Mouse (Mus musculus) natural killer cell, adult 2 months (primary cell): ENCODE data around the gene Smoc1.

Experiments used
- DNase-seq, 2 experiments: peaks; one replicate each; pipeline ENCODE4 v3.0.0; 2022; ENCODE audit warnings: low spot score in 2 of 2

Gene Smoc1

DNA sequence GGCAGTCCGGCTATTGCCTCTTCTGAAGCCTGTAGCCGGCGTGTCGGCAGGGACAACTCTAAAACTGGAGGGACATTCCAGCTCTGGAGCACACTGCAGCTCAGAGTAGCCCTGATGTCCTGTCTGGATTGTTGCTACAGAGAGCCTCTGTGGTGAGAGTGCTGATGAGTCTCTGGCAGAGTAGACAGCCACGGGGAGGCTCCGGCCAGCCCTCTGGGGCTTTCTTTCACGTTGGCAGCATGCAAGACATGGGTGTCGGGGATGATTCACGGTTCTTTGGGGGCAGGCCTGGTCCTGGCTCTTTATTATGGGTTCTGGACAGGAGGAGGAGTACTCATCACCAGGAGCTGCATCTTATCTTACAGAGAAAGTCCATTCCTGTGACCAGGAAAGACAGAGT is 140.5 kb downstream of the Smoc1 start:
- no peak for DNase-seq

GRCm38 (mm10) chr12:81168031-81168430 is 141.4 kb downstream of the Smoc1 start:
- no peak for DNase-seq

- no peak for DNase-seq
Measured at GRCm38 (mm10) chr12:81168494-81168893, 141.9 kb downstream of the Smoc1 start.

DNA sequence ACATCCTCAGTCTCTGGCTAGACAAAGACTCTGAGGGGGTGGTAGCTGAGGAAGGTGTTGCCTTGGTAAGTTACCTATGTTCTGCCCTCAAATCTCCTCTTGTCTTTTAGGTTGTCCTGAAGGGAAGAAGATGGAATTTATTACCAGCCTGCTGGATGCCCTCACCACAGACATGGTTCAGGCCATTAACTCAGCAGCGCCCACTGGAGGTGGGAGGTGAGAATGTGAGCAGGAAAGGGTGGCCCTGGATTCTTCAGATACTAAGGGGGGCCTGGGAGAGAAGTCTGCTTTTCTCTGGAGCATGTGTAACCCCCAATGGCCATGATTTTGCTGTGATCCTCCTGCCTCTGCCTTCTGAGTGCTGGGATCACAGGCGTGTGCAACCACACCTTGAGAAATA is 143.5 kb downstream of the Smoc1 start:
- DNase-seq, result no peak

- DNase-seq, result no peak
Measured at GRCm38 (mm10) chr12:81173011-81173410, 146.4 kb downstream of the Smoc1 start.

- no peak for DNase-seq
Measured at GRCm38 (mm10) chr12:81173893-81174292, 147.3 kb downstream of the Smoc1 start.

DNA sequence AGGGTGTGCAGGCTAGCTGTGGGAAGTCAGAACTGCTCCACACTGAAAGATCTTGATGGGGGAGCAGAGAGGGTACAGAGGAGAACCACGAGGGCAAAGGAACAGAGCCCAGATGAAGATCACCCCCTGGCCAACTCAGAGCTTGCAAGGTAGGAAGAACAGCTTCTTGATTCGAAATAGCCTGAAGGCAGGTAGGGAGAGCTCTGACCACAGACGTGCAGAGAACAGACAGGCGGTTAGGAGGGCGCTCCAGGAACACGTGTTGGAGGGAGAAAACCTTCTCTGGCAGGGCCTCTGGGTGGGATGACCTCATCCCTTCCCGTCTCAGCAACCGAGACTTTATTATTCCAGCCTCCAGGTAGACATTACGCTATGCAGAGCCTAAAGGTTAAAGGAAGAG is 148.6 kb downstream of the Smoc1 start:
- DNase-seq, result no peak

DNA sequence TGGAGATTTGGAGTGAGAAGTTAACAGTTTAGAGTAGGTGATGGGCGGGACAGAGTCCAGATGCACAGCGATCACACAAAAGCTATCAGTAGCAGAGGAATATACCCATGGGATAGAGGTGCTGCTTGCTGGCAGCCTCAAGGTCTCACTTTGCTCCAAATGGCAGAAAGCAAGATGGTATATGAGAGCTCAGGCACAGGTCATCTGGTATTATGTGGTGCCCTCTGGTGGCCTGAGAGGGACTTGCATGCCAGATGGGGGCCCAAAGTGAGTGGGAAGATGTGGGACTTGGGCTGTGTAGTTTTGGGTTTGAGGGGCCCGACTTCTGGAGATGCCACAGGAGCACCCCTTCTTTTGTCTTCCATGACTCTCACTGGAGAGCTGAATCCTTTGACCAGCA is 155.5 kb downstream of the Smoc1 start:
- peak in 1 of 2 experiments; percentile 40 for DNase-seq

DNA sequence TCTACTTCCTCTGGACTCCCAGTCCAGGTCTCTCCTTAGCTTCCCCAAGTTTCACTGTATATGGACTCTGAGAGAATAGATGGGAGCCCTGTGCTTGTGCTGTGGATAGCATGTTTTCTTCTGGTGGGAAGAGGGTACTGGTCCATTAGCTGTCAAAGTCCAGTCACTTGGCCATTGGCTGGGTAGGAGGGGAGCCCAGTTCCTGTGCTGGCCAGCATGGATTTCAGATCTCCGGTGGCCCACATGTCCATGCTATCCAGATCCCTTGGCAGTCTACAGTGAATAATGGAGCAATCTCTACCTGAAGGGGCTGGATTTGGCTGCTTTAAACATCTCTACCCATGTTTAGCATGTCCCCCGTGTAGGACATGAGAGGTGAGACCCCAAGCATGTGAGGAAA is 158.4 kb downstream of the Smoc1 start:
- DNase-seq, result no peak

- no peak for DNase-seq
Measured at GRCm38 (mm10) chr12:81186081-81186480, 159.5 kb downstream of the Smoc1 start.

- DNase-seq, result no peak
Measured at GRCm38 (mm10) chr12:81186668-81187067, 160.1 kb downstream of the Smoc1 start.

DNA sequence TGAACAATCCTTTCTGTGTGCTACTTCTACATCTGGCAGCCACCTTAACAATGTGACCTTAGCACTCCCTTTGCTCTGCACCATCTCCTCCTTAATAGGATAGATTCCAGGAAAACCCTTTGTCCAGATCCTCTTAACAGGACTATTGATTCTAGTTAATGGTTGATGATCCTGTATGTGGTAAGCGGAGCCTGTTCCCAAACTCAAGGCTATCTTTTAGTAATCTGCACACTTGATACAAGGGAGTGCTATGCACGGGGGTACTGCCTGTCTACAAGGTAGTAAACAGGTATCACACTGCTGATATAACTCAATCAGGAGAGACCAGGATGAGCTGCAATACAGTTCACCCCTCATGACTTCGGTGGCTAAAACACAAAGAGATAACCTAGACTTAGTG is 161.8 kb downstream of the Smoc1 start:
- DNase-seq, result no peak

- DNase-seq, result no peak
Measured at GRCm38 (mm10) chr12:81188996-81189395, 162.4 kb downstream of the Smoc1 start.

DNA sequence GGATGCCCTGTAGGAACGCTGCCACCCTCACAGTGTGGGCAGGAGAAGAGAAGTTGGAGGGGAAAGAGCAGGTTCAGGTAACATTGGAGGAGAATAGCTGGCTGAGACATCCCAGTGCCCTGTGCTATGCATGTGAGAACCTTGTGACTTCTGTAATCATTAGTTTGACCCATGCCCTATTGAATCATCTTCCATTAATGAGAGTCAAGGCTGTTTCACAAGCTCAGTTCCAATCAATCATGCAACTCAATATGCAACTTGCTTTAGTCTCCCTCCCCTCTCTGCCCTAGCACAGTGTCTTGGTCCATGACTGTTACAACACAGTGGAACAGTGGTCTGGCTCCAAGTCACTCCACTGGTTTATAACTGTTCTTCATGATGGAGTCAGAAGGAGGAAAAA is 163.0 kb downstream of the Smoc1 start:
- no peak for DNase-seq

DNA sequence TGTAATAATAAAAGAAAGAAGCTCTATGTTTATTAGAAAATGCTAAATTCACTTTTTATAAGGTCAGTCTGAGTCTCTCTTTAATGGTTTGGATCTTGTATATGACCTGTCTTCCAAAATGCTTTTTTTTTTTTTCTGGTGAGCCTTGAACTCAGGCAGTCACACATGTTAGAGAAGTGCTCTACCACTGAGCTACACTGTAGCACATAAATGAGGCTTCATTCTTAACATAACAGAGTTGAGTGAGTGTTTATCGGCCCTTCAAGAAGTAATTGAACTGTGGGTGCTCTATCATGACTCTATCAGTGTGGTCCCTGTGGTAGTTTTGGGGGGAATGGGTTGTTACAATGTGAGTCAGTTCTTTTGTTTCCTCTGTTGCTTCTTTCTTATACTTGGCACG is 167.4 kb downstream of the Smoc1 start:
- DNase-seq, result no peak

- no peak for DNase-seq
Measured at GRCm38 (mm10) chr12:81197468-81198075, 171.0 kb downstream of the Smoc1 start.

DNA sequence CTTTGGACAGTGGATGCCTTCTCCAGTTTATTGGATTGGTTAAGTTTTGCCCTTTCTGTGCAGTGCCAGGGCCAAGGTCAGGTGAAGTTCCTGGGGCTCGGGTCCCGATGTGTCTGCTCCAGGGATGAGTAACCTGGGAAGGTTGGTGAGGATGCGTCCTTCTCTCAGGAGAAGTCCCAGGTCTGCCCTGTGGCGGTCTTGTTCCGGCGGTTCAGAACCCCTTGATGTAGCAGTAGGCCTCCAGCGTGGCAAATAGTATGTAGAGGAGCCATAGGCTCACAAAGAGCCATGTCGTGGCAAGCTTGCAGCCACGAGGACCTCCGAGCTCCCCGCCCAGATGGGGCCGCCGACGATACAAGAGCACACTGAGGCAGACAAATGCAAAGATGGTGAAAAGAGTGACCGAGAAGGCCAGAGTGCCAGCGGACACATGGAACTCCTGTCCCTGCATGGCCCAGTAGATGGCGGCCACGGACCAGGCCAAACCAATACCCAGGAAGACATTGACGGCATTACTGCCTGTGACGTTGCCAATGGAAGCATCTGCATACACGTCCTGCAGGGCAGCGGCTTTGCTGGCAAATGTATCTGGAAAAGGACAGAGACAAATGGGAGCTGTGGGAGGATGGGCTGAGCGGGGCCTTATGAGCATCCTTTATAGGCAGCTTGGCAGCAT is 172.8 kb downstream of the Smoc1 start:
- no peak for DNase-seq

DNA sequence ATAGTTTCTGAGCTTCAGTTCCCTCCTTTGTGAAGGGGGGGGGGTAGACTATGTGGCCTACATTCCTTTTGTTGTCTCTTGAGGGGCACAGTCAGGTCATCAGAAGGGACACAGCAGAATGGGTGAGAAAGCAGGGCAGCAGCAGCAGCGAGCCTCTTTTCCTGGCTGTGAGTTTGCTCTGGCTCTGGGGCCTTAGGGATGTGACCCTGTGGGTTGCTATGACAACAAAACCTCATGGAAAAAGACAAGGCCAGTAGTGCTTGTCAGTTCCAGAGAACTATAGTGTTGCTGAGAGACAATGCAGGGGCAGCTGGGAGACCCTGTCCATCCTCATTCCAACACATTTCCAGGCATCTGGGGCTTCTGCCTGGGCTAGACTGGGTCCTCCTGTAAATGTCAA is 176.6 kb downstream of the Smoc1 start:
- no peak for DNase-seq

GRCm38 (mm10) chr12:81205619-81206560 is 179.3 kb downstream of the Smoc1 start:
- DNase-seq, result no peak

DNA sequence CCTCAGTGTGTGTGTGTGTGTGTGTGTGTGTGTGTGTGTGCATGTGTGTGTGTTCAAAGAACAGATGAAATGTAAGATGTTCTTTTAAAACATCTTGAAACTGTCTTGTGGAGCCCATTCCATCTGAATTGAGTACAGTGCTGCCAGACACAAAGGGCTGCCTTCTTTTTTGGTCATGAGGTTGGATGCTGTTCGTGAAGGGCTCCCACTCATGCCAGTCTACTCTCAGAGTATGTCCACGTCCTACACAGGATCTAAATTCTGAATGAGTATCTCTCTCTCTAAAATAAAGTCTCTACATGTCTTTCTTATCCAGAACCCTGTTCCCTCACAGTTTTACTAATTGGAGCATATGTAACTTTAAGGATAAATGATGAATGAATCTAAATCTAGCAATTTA is 182.0 kb downstream of the Smoc1 start:
- no peak for DNase-seq

GRCm38 (mm10) chr12:81219339-81219738 is 192.7 kb downstream of the Smoc1 start:
- DNase-seq, result no peak

GRCm38 (mm10) chr12:81223276-81223675 is 196.7 kb downstream of the Smoc1 start:
- no peak for DNase-seq

- no peak for DNase-seq
Measured at GRCm38 (mm10) chr12:81224843-81225242, 198.2 kb downstream of the Smoc1 start.
